In genomic region chr5:150345946-150346345, GRCm38 (mm10) we compare ENCODE assay signal across 24 mouse cellular contexts.
DNase-seq lines count a peak whose midpoint lies in the region; ATAC-seq and TF ChIP-seq lines count a peak whose summit lies in the region.
"Had no signal": no experiment of that assay in that cellular context is flagged by ENCODE, and none has a peak within 500 bp of the region (broad histone marks: within the 10 kb centered on the region; RNA-seq: fewer than 3 reads in every experiment).

No protein-coding gene starts in this region.

- peaks cover 43% of the 10 kb centered on the region for H3K36me3 ChIP-seq in heart, embryonic 10.5 days
- peaks cover 31% of the 10 kb centered on the region for H3K36me3 ChIP-seq in heart, embryonic 16.5 days (ENCODE audit: control insufficient read depth, insufficient read depth)
- H3K36me3 ChIP-seq: embryonic facial prominence, embryonic 12.5 days had no signal

- H3K9ac ChIP-seq in heart, embryonic 16.5 days (ENCODE audit: low read length): no peak overlapping the region
- H3K9ac ChIP-seq: embryonic facial prominence, embryonic 12.5 days; hindbrain, embryonic 15.5 days; liver, embryonic 14.5 days; neural tube, embryonic 13.5 days; stomach, embryonic 15.5 days had no signal

- intact Hi-C loops in heart, postnatal 14 days (cut with DNase I): no loop called here

- H3K27me3 ChIP-seq in heart, embryonic 10.5 days (ENCODE audit: insufficient read depth, poor library complexity, severe bottlenecking): no peaks in the 10 kb centered on the region
- no peaks in the 10 kb centered on the region for H3K27me3 ChIP-seq in heart, embryonic 16.5 days (ENCODE audit: control insufficient read depth, insufficient read depth, low read length)
- H3K27me3 ChIP-seq: embryonic facial prominence, embryonic 12.5 days; hindbrain, embryonic 15.5 days; neural tube, embryonic 13.5 days; Patski; stomach, embryonic 15.5 days had no signal

- 85% methylated on average over 7 of the region's 7 CpGs for whole genome bisulfite sequencing in heart, embryonic 10.5 days
- WGBS in heart, embryonic 16.5 days: 61% methylated on average over 7 of the region's 7 CpGs

- peaks cover 13% of the 10 kb centered on the region for H3K4me1 ChIP-seq in heart, embryonic 10.5 days
- H3K4me1 ChIP-seq in heart, embryonic 16.5 days (ENCODE audit: control insufficient read depth, insufficient read depth, low read length): peaks cover 17% of the 10 kb centered on the region
- H3K4me1 ChIP-seq: hindbrain, embryonic 15.5 days; neural tube, embryonic 13.5 days; stomach, embryonic 15.5 days had no signal

- no peak for TF ChIP-seq CTCF in layer of hippocampus, adult 2 months (conservative IDR thresholded peaks at IDR 0.05)

- H3K4me3 ChIP-seq in heart, embryonic 10.5 days: no peak overlapping the region
- H3K4me3 ChIP-seq in layer of hippocampus, adult 2 months: peak overlapping the region; percentile 3; the same call in 1 of the 2 replicates
- H3K4me3 ChIP-seq in heart, embryonic 16.5 days (ENCODE audit: low read length): no peak overlapping the region
- H3K4me3 ChIP-seq: embryonic facial prominence, embryonic 12.5 days; hindbrain, embryonic 15.5 days; neural tube, embryonic 13.5 days; stomach, embryonic 15.5 days had no signal

- peak overlapping the region; percentile 67 for H3K27ac ChIP-seq in heart, embryonic 10.5 days
- peak overlapping the region; percentile 56 for H3K27ac ChIP-seq in layer of hippocampus, adult 2 months
- H3K27ac ChIP-seq in heart, embryonic 16.5 days (ENCODE audit: low read length): peak overlapping the region; percentile 70
- H3K27ac ChIP-seq: embryonic facial prominence, embryonic 12.5 days; hindbrain, embryonic 15.5 days; liver, embryonic 14.5 days; neural tube, embryonic 13.5 days; stomach, embryonic 15.5 days had no signal

- no peak for ATAC-seq in heart, embryonic 16.5 days (replicated peaks; ENCODE audit: extremely low read depth, insufficient read depth, low FRiP score)
- ATAC-seq: CD4-positive, CD25-positive, alpha-beta regulatory T cell, adult 4 months; forebrain, embryonic 14.5 days; intestine, embryonic 16.5 days; Patski had no signal

- DNase-seq in adrenal gland, postnatal 10 days: peak; percentile 18
- DNase-seq in adrenal gland, postnatal 25 days: no peak
- DNase-seq in heart, embryonic 10.5 days (ENCODE audit: low spot score): no peak
- DNase-seq in heart, postnatal 14 days: no peak
- no peak for DNase-seq in layer of hippocampus, adult 2 months (ENCODE audit: low spot score in 2 of 2)
- DNase-seq in layer of hippocampus, adult 8-10 months (ENCODE audit: low spot score in 2 of 2): no peak
- DNase-seq in spleen, postnatal 36 days (ENCODE audit: low spot score in 2 of 2): no peak
- DNase-seq: cerebellum, adult 8-10 months; kidney, postnatal 36 days; right cerebral cortex, postnatal 14 days; spleen, adult 18-20 months; thymus, adult 18-20 months; thymus, postnatal 4 days had no signal

- H3K9me3 ChIP-seq in heart, embryonic 10.5 days: peaks cover 4% of the 10 kb centered on the region; the same call in 1 of the 2 replicates
- H3K9me3 ChIP-seq in heart, embryonic 16.5 days (replicated peaks; ENCODE audit: control insufficient read depth, low read length): peaks cover 6% of the 10 kb centered on the region
- H3K9me3 ChIP-seq: embryonic facial prominence, embryonic 12.5 days; hindbrain, embryonic 15.5 days; stomach, embryonic 15.5 days had no signal

- H3K4me2 ChIP-seq in heart, embryonic 16.5 days (ENCODE audit: low read depth, low read length): no peak overlapping the region
- H3K4me2 ChIP-seq: embryonic facial prominence, embryonic 12.5 days; hindbrain, embryonic 15.5 days; midbrain, embryonic 11.5 days; neural tube, embryonic 13.5 days; stomach, embryonic 15.5 days had no signal
